Mouse (Mus musculus): ENCODE measurements around the gene Slc25a41.
A peak's percentile ranks its signal among the peaks of the same experiment; 100 is the strongest.

The Slc25a41 gene

DNA sequence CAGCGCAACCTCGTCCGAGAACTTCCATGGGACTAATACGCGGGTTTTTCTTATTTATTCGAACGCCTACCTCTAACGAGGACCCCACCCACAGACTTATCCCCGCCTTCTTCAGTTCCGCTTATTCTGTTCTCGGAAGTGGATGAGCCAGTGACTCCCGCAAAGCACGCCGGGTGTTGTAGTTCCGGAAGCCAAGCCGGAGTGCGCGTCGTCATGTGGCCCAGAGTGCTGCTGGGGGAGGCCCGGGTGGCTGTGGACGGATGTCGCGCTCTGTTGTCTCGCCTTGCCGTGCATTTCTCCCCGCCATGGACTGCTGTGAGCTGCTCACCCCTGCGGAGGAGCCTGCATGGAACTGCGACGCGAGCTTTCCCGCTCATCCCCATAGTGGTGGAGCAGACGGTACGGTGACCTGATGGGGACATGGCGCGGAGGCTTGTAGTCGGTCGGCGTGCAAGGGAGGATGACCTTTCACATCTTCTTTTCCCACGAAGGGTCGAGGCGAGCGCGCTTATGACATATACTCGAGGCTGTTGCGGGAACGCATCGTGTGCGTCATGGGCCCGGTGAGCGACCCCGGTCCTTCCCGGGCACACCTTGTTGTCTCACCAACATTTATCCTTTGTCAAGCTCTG, 51.2 kb downstream of the Slc25a41 start, which contains the start of gene Clpp:
Gene Clpp (plus strand): TSS at position 191 of the 632 bp plus-strand sequence.
- DNase-seq: peak; percentile 94 to 95

DNA sequence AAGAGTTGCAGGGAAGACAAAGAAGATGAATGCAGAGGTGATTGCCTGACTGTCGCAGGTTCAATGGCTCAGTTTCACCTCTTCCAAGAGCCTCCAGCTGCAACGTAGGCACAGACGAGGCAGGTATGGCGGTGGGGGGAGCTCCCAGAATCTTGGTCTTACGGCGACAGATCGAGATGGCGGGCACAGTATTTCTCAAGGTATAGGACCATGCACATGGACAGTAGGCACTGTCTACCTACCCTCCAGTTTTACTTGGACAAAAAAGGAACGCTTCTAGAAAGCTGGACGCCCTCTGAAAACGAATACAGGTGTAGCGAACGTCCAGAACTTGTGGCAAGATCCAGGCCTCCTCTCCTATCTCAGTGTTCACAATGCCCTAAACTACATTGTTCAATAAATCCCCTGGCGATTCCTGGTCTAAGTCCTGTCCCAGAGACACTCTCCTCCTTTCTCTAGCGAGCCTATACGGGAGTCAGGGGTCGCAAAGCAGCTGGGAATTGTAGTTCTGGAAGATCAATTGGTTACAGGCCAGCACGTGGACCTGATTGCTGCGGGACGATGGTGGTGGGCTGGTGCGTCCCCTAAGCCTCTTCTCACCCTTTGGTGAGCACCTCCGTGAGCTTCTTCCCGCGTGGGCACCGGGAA, 51.9 kb downstream of the Slc25a41 start:
- peak in 1 of 2 experiments; percentile 31 for DNase-seq

DNA sequence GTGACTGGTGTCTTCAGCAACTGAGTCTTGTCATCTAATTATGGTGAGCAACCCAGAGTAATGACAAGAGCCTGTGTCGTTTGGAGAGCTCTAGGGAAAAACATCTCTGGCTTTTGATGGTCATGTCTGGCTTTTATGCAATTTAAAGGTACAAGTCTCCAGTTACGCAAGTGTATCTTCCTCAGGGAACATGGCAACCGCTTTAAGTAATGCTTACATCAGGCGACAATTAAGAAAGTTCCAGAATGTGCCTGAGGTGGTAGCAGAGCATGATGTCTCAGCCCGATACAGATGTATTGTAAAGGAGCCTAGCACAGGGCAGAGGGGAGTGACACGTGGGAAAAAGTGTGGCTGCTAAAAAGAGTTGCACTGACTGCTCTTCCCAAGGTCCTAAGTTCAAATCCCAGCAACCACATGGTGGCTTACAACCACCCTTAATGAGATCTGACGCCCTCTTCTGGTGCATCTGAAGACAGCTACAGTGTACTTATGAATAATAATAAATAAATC, 52.5 kb downstream of the Slc25a41 start:
- DNase-seq: no peak

DNA sequence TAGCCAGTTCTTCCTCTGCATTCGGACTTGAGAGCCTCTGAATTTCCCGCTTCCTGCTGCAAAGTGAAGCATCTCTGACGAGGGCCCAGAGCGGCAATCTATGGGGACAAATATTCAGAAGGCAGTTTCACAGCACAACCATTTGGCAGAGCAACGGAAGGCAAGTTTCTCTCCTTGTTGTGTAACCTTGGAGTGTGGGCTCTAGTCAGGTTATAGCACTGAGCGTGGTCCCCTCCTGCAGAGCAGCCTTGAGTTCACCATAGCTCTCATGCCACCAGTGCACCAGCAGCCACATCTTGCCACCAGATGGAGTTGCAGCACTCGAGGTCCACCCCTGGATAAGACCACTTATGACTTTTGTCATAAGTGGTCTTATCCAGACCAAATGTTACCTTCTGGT, 53.0 kb downstream of the Slc25a41 start:
- no peak for DNase-seq

DNA sequence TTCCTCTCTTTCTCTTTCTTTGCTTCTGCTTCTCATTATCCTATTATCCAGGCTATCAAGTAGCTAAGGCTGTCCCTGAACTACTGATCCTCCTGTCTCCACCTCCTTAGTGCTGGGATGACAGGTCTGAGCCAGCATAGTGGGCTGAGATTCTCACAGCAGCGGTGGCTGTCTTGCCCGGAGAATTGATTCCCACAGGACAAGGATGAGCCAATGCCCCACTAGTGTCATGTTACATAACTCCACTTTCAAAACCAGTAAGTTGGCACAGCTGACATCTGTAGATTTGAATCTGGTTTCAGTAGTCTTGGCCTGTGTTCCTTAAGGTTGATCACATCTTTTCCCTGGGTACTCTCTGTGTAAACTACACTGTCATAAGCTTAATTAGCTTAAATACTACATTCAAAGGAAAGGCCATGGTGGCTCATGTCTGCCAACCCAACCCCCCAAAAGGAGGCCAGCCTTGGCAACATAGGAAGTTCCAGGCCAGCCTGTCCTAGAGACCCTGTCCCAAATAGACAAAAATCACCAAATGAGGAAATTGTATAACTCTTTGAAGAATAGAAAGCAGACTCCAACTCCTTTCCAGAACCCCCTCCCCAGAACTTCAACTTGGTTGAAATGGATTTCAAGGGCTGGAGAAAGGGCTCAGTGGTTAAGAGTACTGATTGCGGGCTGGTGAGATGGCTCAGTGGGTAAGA, 55.2 kb downstream of the Slc25a41 start:
- DNase-seq: no peak

DNA sequence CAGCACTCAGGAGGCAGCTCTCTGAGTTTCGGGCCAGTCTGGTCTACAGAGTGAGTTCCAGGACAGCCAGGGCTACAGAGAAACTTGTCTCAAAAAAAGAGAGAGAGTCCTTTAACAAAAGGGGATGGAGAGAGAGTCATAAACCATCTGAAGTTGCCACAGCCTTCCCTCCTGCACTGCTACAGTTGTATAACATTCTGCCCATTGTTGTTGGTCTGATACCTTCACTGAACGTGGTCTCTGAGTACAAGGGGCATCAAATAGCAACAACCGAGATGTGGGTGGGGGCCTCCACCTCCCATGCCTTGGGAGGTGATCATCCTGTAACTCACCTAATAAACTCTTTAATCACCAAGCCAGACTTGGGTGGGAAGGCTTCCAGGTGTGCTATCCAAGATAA, 55.8 kb downstream of the Slc25a41 start:
- DNase-seq: no peak

DNA sequence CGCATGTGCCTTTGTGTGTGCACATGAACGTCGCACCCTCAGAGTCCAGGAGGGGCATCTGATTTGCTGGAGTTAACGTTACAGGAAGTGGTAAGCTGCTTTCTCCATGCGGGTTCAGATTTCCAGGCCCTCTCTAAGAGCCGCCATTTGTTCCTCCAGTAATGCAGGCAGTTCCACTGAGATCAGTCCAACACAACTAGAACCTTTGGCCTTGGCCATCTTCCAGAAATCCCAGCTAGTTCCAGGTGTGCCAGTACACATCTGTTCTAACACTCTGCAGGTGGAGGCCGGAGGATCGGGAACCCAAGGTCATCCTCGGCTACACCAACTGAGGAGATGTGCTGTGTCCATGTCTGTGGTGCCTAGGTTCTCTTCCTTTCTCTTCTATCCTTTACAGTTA, 56.6 kb downstream of the Slc25a41 start:
- DNase-seq: no peak
